Mouse (Mus musculus): ENCODE data around the gene Adh6b.
"Not testable (repeated sequence)": the region's sequence is repeated elsewhere in the genome, so short reads cannot be mapped to it uniquely, and the experiment has no call there.

Gene Adh6b

DNA sequence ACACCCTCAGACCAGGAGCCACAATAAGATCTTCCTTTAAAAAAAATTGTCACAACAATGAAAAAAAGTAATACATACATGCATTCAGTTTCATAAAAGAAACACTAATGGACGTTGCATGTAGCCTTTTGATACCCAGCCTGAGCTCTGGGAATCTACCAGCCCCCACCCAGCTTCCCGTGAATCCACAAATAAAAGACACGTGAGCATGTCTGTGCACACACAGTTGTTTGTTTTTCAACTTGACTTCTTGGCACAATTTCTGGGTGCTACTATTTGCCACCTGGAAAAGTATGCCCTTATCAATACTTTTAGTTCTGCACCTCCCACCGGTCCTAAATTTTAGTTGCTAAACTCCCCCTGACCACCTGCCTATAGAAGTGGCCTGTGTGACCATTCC, 19.1 kb downstream of the Adh6b start:
- in situ Hi-C loops (cut with MboI, MseI), result no loop called here

DNA sequence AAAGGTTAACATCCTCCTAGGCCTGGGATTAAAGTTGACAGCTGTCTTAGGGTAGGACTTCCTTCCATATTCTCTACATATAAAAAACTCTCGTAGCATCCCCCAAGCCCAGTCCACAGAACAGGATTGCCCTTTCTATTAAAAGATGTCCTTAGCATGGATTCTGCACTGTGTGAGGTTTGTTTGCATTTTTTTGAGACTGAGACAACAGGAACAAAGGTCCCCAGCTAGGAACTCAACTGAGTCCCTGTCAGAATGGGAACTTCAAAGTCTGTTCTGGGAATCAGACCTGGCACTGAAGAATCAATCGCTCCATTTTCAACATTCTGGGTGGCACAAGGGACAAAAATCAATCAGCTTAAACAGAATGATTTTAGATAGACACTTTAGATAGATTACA, 21.3 kb downstream of the Adh6b start:
- in situ Hi-C loops (cut with MboI, MseI), result no loop called here

DNA sequence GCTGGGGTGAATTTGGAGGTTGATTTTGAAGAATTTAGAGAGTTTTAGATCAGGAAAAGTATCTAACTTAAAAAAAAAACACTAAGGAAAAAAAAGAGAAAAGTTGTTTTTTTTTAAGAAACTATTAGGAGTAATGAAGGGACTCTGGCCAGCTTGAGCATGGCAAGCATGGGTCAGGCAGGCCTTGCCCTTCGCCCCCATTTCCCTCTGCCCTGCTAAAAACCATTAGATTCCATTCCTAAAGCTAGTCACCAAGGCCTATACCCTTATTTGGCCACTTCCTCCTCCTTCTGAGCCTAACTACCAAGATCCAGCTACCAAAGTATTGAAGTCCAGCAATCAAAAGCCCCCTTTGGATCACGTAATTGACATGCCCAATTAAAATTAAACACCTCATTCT, 24.6 kb downstream of the Adh6b start:
- in situ Hi-C loops (cut with MboI, MseI), result no loop called here

DNA sequence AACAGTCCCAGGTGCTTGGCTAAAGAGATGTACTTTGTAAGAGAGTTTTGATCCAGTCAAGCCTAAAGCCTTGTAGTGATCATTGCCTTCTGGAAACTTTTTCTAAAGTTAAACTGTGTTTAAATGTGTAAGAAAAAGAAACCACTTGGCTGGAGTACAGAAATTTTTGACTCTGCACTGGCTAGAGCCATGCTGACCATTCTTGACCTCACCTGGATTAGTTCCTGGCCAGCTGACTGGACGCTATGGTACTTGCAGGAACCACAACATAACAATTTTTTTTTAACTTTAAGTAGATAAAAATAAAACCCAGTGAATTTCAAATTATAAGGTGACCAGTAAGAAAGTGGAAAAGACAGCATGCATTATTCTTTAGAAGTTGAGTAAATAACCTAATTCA, 28.0 kb downstream of the Adh6b start:
- in situ Hi-C loops (cut with MboI, MseI), result no loop called here

DNA sequence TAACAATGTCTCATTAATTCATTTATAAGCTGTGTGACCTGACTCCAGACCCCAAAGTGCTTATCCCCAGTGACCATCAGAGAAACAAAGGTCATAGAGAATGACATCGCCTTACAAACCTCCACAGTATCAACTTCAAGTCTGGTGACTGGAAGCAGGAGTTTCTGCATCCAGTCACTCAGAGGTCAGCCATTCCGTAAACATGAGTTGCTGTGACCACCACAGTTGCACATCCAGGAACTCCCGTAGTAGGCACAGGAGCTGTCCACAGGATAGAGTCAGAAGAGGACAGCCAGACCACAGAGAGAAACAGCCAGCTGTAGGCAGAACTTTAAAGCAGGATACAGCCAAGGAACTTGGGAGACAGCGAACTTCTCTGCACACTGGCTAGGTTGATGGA, 28.7 kb downstream of the Adh6b start:
- in situ Hi-C loops (cut with MboI, MseI), result not testable (repeated sequence)

DNA sequence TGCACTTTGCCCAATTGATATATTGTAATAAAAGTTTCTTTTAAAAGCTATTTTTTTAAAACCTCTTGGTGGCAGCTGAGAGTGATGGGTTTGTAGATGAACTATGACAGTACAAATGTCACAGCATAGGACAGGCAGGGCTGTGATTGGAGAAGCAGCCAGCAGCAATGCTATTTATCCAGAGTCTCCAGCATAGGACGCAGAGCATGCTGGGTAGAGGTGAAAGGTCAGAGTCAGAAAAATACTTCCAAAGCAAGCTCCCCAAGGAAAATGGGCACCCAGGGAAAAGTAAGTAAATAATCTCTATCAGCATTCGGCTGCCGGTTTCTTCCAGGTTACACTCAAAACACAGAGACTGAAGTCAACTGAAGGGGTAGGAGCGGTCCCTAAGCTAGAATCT, 32.3 kb downstream of the Adh6b start:
- in situ Hi-C loops (cut with MboI, MseI), result no loop called here

DNA sequence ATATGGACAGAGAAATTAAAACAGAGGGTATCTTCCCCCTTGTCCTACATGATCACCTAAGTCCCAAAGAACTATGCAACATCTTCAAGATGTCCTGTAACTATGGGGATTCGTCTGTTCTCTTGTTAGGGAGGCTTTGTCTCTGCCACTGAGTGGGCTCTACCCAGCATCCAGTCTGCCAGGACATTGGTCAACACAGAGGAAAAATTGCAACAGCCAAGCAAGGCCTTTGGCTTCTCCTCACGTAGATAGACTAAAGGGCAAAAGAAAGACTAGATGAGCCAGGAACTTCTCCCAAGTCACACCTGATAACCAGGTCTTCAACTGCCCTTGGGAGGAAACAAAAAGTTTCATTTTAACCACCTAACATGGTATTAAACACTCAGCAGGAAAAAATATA, 33.6 kb downstream of the Adh6b start:
- in situ Hi-C loops (cut with MboI, MseI), result no loop called here

DNA sequence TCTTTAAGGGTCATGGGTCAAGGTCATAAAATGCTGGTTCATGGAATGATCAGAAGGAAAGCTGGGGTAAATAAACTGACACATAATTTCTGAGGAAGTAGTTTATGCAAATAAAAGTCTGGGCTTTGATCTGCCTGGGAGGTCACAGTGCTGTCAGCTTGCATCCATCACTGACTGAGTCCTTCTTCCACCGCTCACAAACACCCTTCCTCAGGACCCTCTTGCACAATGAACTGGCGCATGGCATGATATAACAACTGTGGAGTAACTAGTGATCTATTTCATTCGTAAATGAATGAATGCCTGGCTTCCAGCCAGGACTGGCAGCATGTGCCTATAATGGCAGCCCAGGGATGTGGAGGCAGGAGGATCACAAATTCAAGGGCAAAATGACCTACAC, 39.6 kb downstream of the Adh6b start:
- in situ Hi-C loops (cut with MboI, MseI), result no loop called here

DNA sequence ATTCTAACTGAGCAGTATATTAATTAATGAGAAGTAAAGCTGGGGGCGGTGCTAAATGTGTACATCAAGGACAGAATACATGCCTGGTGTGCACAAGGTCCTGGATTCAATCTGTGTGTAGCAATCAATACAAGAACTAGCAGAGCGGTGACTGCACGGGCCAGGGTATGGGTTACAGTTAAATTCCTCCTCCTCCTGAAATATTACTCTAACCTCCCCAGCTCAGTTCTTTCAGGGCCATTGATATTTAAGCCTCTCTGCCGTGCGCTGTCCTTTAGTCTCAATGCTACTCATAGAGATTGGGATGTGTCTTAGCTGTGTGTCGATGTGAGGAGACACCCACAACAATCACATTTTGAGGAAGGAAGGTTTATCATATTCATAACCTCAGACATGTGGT, 45.6 kb downstream of the Adh6b start:
- in situ Hi-C loops (cut with MboI, MseI), result no loop called here

DNA sequence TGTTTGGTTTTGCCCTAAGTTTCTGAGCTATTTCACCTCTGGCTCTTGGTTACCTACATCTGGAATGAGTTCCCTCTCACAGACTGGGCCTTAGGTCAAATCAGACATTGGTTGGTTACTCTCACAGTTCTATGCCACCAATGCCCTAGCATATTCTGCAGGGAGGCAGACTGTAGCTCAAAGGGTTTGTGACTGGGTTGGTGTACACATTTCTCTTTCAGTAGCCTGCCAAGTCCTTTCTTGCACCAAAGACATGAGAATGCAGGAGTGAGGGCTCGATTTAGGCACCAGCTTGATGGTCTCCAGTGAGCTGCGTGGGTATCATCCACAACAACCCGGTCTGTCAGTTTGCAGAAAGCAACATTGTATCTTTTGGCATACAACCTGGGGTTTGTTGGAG, 63.3 kb downstream of the Adh6b start:
- in situ Hi-C loops (cut with MboI, MseI), result no loop called here

DNA sequence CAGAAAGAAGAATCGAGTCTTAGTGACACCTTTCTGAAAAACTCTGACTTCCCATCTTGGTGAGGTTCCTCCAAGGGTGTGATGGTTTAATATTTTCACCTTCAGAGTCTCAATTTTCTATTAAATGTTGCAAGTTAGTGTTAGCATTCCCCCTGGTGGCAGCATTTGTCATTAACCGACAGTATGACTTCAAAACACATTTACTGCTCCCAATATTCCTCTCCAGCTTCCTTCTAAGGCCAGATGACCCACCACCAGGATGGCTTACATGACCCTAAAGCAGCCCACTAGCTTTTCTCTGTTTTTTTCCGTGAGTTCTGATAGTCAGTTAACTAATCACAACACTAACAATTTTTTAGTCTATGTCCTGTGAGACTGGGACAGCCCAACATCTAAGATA, 63.8 kb downstream of the Adh6b start:
- in situ Hi-C loops (cut with MboI, MseI), result no loop called here

DNA sequence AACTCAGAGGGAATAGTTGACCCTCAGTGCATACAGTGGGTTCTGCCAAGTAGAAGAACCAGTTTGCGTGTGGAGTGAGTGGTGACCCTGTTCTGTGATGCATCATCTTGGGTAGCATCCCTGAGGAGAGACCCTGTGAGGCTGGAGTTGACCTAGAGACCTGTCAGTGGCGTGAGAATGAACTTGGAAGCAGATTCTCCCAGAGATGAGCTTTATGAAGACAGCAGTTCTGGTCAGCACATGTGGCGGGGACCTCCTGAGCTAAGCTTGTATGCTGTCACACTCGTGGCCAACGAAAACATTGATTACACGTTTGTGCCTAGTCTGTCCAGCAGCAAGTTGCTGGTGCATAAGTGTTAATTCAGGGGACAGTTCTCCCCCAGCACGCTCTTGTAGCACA, 64.3 kb downstream of the Adh6b start:
- in situ Hi-C loops (cut with MboI, MseI), result no loop called here

DNA sequence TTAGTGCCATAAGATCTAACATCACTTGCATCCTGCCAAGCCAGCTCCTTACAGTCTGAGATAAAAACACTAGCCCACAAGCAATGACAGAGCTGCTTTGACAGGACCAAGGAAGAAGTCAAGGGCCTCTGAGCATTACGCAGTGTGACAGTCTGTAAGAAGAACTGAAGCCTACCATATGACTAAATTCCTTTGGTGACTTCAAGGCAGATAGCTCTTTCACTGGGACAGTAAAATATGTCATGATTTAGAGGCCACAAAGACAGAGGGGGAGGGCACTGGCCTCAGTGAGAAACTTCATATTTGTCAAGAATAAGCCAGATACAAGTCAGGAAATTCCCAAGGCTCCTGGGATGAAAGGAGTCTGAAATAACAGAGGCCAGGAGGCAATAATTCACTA, 66.3 kb downstream of the Adh6b start:
- in situ Hi-C loops (cut with MboI, MseI), result no loop called here

All from T-helper 1 cell (primary cell).